Mouse (Mus musculus): ENCODE data around the gene Sorcs2. TPM values are rescaled to one million over a fixed set of nuclear protein-coding genes. Genes with fewer than 3 reads are reported as not detected.
A peak's percentile ranks its signal among the peaks of the same experiment; 100 is the strongest.

Gene Sorcs2
- total RNA-seq, 2 experiments from 2014 or later: 18.1 TPM

DNA sequence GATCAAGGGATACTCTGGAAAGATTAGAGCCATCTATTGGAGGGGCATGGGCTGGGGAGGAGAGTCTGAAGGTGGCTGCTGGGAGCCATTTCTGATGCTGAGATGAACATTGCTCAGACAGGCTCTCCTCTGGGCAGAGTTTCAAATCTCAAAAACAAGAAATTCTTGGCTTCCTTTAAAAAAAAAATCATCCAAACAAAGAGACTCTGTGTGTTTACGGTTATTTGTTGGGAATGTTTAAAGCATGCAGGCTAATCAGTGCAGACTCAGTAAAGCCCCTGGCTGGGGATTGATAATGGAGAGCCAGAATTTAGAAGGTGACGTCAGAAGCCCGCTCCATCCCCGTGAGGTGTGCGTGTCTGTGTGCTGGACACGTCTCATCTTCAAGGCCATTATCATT is 272.9 kb downstream of the Sorcs2 start:
- DNase-seq: no peak

DNA sequence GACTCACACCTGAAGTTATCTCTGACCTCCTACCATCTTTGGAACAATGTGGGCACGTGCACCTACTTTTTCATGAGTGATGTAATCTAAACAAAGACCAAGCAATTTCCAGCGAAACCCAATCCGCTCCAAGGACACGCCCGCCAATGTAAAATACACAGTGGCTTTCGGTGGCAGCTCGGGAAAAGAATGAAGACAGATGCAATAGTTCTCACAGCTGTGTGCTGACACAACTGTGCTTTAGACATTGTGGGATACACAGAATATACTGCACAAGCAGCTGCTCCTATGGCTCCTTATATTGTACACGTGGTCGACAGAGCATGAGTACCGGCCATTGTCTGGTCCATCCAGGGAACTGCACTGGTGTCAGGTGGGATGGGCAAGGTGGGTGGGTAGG is 275.0 kb downstream of the Sorcs2 start:
- DNase-seq: no peak

DNA sequence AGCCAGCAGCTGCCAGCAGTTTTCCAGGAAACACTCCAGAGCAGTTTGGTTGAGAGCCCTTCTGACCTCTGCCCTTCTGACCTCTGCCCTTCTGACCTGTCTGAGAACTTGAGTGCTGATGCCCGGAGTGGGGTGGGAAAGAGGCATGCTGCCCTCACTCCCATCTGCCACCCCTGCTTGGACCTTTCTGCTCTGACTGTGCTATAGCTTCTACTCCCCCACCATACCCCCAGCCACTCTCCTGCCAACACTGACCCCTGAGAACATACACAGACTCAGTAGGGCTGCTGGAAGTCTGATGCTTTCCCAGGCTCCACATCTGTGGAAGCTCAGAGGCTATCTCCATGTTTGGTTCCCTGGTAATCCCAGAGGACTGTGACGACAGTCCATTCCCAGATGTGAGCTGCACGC is 277.0 kb downstream of the Sorcs2 start:
- DNase-seq: peak; percentile 51

DNA sequence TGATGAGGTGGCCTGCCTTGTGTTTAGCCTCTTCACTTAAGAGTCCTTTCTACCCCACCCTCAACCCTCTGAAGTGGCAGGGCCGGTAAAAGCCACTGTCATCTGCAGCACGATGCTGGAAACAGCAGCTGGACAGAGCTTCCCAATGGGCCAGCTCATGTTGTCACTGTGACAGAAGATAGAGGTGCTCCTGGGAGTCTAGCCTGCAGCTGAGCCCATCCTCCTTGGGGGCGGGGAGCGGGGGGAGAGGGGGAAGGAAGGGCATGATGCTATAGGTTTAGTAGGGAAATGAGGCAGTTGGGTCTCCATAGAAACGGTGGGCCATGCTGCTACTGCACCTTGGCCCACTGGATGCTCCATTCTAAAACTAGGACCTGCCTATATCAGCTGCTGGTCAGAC is 279.9 kb downstream of the Sorcs2 start:
- DNase-seq: no peak

DNA sequence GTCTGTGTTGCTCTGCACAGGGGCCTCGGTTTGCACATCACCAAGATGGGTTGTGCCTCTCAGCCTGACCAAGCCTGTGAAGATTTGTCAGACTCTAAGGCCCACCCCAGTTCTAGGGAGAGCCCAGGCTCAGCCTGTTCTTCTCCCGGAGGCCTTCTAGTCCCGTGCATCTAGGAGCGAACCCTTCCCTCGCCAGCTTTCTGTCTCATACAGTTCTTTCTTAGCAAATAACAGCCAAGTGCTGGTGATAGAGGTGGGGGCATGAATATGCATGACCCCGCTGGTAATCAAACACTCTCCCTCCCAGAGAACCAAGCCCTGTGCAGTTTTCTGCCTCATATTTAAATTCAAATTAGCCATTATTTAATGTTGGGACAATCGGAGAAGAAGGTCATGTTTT is 282.4 kb downstream of the Sorcs2 start:
- DNase-seq: no peak

DNA sequence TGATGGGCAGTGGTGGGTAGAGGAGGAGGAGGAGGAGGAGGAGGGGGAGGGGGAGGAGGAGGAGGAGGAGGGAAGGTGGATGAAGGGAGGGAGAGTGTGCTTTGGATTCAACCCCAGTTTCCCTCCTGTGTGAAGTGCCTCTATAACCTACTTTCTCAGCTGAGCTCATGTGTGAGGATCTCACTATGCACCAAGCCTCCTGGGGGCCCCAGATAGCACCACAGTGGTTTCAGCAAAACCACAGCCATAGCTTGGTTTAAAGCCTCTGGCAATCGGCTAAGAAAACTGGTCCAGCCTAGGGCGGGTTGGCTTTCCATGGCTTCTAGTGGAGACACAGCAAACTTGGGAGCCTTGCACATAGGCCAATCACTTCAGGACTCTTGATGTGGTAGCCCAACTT is 284.2 kb downstream of the Sorcs2 start:
- no peak for DNase-seq

DNA sequence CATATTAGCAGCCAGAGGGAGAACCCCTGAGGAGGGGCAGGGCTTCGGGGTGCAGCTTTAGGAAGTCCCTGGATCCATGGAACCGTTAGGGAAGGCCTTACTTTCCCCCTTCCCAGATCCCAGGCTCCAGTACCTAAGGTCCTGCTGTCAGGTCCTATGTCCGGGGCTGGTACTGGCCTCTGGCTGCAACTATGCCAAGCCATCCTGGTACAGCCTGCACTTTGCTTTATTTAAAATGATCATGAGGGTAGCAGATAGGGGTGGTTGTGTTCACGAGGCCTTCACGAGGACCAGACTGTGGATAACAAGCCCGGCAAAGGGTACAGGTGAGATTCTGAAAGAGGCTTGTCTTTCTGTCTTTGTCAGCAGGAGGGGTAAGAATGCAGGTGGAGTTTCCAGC is 285.2 kb downstream of the Sorcs2 start:
- DNase-seq: no peak

DNA sequence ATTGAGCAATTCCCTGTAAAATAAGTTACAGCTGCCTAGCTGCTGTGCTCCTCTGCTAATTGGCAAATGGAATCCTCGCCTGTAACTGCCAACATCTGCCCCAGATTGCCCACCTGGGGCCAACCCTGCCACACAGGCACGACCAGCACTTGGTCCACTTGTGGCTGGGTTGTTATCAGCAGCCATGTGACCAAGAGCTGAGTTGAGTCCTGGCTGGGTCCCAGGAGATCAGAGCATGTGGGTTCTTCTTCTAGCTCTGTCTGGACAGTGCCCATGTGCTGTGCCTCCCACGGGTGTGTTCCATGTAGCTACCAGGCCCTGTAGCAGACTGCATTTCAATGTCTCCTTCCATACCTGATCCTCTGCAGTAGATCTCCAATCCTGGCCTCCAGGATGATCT is 286.4 kb downstream of the Sorcs2 start:
- peak; percentile 60 for DNase-seq

DNA sequence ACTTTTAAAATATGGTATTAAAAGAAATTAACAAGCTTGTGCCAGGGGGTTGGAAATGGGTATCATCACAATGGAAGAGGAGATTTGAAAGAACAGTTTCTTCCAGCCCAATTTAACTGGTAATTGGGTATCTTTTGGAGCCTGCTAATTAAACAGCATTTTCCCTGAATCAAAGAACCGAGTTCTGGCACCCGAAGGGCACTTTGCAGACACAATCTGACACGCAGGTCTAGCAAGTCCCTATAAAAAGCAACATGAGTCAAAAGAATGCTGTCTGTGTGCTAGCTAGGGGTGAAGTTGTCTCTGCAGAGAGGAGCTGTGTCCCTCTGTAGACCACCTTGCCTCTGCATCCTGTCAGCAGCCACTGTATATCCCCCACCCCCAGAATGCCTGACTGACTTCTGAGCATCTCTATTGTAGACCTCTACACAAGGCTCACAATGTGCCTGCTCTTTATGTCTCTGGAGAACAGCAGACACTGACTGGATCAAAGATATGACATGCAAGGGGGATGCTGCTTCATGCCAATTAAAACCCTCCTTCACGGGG is 289.5 kb downstream of the Sorcs2 start:
- no peak for DNase-seq

DNA sequence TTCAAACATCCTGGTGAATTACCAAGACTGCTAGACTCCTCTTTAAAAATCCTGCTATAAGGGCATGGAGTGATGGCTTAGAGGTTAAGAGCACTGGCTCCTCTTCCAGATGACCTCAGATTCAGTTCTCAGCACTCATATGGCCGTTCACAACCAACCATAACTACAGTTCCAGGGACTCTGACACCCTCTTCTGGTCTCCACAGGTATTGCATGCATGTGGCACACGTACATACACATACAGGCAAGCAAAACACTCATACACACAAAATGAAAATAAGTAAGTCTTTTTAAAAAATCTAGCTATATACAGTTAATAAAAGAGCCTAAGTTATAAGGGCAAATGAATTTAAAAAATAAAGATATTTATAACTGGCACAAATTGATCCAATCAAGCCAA is 294.5 kb downstream of the Sorcs2 start:
- no peak for DNase-seq

DNA sequence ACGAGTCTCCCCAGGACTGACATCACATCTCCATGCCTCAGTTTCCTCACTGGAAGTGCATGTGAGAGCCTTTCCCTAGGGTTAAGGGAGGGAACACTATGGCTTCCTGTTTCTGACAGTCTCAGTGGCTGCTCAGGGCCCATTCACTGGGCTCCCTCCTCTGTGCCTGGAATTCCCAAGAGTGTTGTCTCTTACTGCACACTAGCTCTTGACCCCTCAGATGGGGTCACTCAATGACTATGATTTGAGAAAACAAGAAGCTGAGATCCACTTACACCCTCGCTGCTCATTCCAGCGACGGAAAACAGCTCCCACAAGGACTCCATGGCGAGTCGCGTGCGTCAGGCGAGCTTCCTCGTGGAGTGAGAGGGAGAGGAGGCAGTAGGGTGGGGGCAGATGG is 296.8 kb downstream of the Sorcs2 start:
- DNase-seq: no peak

DNA sequence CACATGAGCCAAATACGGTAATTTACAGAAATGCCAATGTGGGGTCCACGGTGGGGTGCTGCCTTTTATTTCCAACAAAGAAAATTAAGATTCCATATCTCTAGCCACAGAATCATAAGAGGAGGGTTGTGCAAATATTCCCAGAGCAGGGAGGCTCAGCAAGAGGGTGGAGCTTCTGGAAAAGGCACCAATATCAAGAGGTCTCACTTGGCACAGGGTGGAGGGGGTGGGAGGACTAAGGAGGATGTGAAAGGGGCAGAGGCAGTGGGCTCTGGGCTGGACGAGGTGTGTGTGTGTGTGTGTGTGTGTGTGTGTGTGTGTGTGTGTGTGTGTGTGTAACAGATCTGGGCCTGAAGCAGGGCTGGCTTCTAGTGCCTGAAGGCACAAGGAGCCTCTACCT is 297.5 kb downstream of the Sorcs2 start:
- DNase-seq: no peak

DNA sequence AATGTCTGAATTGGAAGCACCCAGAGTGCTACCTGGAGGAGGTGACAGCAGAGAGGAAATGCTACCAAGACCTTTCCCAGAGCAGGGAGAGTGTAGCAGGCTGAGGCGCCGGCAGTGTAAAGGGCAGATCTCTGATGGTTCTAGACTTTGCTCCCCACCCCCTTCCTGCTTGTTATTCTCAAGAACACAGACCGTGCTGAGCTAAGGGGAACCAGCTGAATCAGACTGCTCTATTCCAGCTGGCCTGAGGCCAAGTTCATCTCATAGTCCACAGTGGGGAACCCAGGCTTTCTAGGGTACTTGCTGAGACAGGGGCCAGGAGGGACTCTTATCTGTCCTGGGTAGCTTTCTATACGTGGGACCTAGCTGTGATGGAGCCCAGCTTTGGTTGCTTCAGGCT is 298.3 kb downstream of the Sorcs2 start:
- peak; percentile 26 for DNase-seq

DNA sequence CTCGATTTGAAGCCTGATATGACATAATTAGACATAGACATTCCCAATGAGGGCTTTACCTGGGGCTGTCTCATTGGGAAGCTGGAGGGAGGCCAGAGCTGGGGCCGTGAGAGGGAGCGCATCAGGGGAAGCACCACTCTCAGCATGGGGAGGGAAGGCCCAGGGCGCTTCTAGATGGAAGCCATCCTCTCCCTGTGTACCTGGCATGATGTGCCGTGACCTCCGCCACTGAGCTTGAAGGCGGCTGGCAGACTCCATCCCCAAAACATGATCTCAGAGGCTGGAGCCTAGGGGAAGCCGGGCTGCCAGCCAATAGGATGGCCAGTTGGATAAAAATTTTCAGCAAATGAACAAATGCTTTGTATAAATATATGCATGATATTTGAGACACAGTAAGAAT is 301.9 kb downstream of the Sorcs2 start:
- DNase-seq: no peak

DNA sequence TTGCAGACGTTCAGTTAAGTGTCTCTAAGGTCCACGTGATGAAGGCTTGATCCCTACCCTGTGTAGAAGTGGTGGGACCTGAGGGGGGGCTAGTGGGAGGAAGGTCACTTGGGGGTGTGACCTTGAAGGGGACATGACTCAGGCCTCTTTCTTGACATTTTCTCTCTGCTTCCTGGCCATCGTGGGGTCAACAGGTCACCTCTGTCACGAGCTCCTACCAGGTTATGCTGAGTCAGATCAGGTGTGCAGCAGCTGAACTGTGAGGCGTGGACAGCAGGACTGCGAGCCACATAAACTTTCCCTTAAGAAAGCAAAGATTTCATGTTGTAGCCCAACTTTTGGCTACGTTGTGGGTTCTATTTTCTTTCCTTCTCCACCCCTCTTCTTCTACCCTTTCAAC is 307.9 kb downstream of the Sorcs2 start:
- no peak for DNase-seq

DNA sequence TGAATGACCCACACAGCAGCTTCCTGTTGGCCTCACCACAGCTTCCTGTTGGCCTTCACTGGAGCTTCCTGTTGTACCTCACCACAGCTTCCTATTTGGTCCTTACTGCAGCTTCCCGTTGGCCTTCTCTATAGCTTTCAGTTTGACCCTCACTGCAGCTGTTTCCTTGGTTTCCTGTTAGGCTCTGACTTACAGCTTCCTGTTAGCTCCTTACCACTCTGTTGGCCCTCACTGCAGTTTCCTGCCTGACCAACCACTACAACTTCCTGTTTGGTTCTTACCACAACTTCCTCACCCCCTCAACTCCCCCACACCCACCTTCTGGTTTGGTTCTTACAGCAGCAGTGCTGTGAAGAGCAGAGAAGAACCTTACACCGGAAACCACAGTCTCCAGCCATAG is 308.7 kb downstream of the Sorcs2 start:
- DNase-seq: no peak

DNA sequence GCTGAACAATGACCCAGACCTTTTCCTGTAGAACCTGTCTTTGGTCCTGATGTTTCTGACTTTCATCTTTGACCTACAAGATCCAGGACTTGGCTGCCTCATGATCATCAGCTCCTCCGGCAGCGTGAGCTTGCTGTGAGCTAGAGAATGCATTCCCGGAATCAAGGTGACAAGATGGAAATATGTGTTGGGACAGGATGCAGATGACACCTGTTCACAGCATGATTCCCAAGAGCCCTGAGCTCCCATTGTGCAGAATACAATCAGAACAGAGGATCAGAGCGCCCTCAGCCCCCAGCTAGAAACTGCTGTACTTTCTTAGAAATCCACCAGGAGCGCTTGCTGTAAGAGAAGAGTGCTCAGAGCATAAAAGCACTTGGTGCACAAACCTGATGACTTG is 311.0 kb downstream of the Sorcs2 start:
- no peak for DNase-seq

DNA sequence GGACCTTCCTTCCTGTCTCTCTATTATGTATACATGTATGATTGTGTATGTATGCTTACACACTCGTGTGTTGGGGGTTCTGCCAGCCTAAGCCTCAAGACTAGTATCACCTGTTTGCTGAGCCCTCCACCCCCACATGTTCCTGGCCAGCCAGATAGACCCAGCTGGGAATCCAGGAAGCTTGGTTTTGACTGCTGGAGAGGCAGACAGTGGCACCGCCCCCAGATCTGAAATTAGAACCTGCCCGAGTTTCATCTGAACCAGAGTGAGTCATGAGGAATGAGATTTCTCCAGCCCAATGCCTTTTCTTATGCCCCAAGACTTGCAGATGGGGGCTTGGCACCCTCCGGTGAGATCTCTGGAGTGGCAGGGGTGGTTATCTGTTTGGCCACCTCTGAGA is 312.3 kb downstream of the Sorcs2 start:
- DNase-seq: peak; percentile 21

DNA sequence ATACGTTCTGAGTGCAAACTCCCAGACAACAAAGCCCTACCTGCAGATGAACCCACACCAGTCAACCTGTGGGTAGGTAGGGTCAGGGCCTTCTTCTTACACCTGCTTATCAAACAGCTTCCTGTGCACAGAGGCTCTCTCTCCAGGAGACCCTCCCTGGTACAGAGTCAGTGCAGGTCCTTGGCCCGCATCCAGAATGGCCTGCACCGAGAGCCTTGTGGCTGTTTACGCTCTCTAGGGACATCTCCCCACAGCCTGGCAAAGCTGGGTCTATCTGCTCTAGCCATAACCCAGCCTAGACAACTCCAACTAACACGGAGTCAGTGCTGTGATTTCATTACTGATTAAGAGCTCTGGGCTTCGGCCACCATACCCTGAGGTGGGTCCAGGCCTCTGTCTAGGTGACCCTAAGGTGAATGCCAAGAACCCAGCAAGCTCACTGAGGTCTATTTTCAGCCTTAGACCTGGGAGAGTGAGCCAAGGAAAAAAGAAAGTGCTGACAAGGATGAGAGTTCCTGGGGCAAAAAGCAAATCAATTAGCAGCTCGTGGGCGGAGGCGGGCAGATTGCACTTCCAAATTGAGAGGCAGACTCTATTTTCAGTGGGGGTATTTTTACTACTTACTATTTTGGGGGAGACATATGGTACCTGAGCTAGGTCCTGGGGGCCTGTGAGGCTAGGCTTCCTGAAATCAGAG is 313.9 kb downstream of the Sorcs2 start:
- DNase-seq: peak; percentile 30

DNA sequence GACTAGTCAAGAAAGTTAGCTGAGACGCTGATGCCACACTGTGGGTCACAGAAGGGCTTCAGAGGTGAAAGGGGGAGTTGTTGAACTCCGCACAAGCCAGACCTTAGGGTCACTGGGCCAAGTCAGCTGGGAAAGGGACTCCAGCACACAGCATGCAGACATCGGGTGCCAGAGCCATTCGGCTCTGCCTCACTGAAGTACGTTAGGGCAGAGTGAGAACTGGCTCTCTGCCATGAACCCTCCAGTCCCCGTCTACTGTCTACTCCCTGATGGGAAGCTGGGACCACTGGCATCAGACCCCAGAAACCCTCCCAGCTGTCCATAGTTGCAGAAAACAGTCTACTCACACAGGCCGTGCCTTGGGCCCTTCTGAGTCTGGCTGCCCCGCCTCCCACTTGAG is 316.9 kb downstream of the Sorcs2 start:
- DNase-seq: no peak

DNA sequence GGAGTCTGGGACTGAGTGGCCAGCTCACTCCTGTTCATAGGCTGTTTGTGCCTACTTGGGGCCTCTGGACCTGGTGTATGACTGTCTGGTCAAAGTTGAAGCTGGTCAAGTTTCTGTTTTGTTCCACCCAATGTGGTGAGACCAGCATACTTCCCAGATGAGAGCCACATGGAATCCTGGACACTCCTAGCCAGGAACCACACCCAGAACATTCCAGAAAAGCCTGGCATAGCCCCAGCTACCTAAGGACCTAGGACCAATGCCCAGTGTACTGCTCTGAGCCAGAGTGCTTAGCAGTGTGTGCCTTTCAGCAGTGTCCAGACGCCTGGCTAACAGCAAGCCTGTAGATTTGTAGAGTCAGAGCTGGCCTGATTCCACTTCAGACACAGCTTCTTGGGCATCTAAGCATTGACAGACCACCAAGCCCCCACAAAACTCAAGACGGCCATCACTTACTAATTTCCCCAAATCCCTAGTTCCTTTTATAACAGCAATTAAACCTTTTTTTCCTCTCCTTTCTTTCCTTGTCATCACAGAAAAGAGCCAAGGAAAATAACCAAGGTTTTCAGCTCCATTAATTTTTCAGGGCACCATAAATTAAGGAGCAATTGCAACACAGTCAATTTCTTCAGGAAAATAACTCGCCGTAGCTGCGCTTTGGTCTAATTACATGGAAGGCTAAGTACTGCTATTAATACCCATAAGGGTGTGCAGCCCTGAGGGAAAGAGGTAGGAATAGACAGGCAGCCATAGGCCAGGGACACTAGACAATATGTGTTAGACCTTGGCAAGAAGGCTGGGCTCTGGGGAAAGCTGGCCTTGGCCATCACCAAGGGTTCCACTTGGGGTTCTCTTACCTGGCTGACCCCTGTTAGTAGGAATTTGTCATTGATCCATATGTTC is 322.5 kb downstream of the Sorcs2 start:
- peak; percentile 82 for DNase-seq

DNA sequence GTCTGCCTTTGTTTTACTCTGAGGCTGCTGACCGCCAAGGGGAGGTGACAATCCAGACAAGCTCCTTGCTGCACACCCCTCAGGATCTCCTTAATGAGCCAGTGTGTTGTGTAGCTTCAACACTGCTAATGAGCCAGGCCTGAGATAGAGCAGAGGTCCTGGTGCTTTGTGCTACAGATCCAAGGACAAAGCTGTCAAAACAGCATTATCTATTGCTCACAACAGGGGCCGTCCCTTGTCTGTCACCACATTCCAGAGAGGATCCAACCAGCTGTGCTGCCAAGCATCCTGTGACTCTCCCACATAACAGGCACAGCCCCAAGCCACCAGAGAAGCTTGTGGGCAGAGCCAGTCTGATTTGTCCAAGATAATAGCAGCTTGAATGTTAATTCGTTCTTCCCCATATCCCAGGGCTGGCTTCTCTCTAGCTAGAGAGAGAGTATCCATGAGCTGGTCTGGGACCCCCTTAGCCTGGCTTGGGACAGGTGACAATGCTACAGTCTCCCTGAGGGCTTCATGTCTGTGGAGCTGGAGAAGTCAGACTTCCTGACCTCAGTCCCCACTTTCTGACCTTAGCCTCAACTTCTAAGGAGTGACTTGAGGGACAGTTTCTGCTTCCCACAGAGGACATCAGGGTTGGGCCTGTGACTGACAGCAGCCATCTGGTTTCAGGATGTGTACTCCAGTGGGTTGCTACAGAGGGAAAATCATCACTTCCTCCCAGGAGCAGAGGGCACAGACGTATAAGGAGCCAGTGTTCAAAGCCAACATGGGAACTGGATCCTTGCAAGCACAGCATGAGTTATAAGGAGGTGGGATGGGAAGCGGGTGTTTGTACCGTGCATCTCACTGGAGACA is 328.2 kb downstream of the Sorcs2 start:
- peak; percentile 22 for DNase-seq
